Mouse (Mus musculus) c-Kit-positive CD71-negative TER-119-negative erythroid progenitor cells, embryonic 14.5 days (primary cell): Measurements from ENCODE around the gene Ccdc36.

ENCODE experiments used
- DNase-seq: peaks from one replicate; pipeline ENCODE4 v3.0.0-alpha.2; 2013; ENCODE audit warnings: low read depth

Gene Ccdc36

DNA sequence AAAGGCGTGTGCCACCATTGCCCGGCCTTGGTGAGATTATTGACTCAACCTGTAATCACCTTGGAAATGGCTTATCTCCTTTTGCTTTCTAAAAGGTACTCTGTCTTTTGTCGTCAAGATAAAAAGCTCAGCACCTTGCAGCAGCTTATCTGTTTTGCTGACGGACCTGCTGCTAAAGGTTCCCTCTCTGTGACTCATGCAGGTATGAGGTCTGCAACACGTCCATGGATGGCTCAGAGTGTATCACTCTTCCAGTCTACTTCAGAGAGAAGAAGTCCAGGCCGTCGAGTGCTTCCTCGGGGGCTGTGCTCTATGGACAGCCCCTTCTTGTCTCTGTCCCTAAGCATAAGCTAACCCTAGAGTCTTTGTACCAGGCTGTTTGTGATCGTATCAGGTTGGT lies 50.0 kb downstream of the Ccdc36 start:
- no peak for DNase-seq
